Mouse (Mus musculus): ENCODE results near the gene Mbd4.
"Not testable (repeated sequence)": the region's sequence is repeated elsewhere in the genome, so short reads cannot be mapped to it uniquely, and the experiment has no call there.

Mbd4 gene

DNA sequence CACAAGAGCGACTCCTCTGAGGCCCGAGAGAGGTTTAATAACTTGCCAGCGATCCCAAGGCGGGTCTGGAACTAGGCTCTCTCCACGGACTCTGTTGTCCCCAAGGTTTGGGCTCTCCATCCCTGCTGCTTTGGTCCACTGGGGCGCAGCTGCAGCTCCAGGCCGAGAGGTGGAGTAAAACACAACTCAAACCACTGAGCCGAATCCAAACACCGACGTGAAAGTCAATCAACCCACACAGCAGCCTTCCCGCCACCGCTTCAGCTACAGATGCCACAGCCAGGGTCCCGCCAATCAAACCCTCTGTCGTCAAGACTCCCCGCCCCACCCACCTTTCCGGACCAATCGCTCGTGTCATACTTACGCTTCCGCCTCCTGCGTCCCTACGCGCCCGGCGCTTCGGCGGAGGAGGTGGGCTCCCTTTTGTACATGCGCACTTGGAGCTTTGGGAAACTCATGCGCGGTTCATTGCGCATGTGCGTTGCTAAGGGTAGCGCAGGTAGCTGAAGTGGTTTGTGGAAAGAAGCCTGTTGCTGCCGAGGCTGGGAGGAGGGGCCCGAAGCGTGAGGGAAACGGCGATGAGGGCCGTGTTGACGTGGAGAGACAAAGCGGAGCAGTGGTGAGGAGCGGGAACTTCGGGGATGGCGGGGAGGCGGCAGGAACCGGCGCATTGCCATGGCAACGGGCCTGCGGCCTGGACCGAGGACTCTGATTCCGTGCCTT, at the start of gene Mbd4, which contains the start of gene Ift122:
TSS of gene Mbd4 (minus strand) at position 281 of the 723 bp plus-strand sequence.
TSS of gene Ift122 (plus strand) at position 380 of the 723 bp plus-strand sequence.
- CTCF ChIA-PET = interaction anchor here (0.6 to 0.8 kb wide), 2 partner anchors 345 to 1016 kb away, joined by 3 to 4 read pairs; no protein-coding TSS in a partner anchor

GRCm38 (mm10) chr6:115902545-115902944, 49.4 kb upstream of the Mbd4 start:
- CTCF ChIA-PET = no interaction called here

DNA sequence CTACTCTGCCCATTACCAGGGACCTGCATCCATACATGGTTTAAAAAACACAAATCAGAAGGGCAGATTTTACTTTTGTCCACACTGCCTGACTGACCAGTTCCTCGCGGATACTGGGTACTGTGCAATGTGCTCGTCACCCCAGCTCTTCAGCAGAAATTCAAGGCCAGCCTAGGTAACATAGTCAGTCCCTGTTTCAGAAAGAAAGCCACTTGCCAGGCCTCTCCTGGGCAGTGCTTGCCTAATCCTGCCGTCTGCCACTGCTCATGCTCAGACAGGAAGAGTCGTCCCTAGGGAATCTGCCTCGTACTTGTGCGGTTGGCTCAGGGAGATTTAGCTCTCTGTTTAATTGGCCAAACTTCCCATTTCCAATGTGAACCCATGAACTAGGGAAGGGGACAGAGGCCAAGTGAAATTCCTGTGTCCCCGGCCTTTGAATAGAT, 48.3 kb upstream of the Mbd4 start:
- CTCF ChIA-PET = no interaction called here

DNA sequence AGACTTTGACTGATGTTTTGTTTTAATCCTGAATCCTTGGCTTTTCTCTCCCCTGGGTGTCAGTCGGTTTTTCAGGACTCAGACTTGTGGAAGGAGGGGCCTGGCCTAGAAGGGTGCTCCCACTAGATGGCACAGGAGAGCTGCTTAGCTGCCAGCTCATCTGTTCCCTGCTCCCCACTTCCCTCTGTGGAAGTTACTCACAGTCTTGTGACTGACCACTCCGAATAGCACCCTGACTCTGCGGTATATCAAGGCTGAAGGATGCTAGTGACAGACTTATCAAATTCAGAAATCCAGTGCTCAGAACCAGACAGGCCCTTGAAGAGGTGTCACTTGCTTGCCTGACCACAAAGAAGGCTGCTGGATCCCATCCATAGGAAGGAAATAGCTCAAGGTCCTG, 47.9 kb upstream of the Mbd4 start:
- CTCF ChIA-PET = interaction anchor here (0.5 kb wide), 1 partner anchor 80 kb away, joined by 5 read pairs; no protein-coding TSS in a partner anchor

- CTCF ChIA-PET = interaction anchor here (0.7 kb wide), 1 partner anchor 95 kb away, joined by 3 read pairs; no protein-coding TSS in a partner anchor
Observed at GRCm38 (mm10) chr6:115897926-115898520, 44.9 kb upstream of the Mbd4 start.

GRCm38 (mm10) chr6:115897117-115897516, 43.9 kb upstream of the Mbd4 start:
- CTCF ChIA-PET = interaction anchor here (0.7 kb wide), 1 partner anchor 230 kb away, joined by 14 read pairs; no protein-coding TSS in a partner anchor

DNA sequence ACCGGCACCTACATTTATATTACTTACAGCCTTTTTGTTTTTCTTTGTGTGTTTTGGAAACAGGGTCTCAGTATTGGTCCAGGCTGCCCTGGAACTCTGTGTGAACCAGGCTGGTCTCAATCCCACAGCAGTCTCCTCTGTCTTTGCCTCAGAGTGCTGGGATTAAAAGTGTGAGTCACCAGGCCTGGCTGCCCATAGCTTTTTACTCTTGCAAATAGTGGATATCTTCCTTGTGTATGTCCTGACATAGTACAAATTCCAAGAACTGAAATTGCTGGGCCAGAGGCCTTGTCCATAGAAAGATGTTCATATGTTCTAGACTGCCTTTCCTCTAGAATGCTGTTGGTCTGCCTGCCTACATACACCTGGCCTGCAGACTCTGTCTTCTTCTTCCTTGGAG, 43.2 kb upstream of the Mbd4 start:
- CTCF ChIA-PET = no interaction called here

DNA sequence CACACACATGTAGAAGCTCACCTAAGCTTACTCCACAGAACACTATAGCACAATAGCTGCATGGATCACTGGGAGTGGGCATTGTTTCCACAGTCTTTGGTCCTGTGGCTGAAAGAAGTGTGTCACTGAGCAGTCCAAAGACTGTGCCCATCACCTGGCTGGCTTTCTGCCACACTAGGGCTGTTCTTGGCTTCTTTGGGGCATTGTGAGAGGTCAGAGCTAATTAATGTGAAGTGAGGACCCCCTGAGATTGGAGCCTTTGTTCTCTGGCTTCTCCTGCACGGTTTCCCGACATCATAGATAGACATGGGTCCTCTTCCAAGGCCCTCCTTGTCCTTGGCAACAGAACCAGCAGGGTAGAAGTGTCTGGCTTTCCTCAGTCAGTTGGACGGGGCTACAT, 39.2 kb upstream of the Mbd4 start:
- CTCF ChIA-PET = no interaction called here

GRCm38 (mm10) chr6:115891497-115892061, 38.4 kb upstream of the Mbd4 start:
- CTCF ChIA-PET = interaction anchor here (0.7 kb wide), 2 partner anchors 186 to 229 kb away, joined by 3 to 4 read pairs; no protein-coding TSS in a partner anchor

GRCm38 (mm10) chr6:115891061-115891460, 37.9 kb upstream of the Mbd4 start:
- CTCF ChIA-PET = interaction anchor here (0.7 kb wide), 1 partner anchor 185 kb away, joined by 3 read pairs; no protein-coding TSS in a partner anchor

- CTCF ChIA-PET = interaction anchor here (0.7 kb wide), 1 partner anchor 185 kb away, joined by 3 read pairs; no protein-coding TSS in a partner anchor
Observed at GRCm38 (mm10) chr6:115890601-115891000, 37.4 kb upstream of the Mbd4 start.

DNA sequence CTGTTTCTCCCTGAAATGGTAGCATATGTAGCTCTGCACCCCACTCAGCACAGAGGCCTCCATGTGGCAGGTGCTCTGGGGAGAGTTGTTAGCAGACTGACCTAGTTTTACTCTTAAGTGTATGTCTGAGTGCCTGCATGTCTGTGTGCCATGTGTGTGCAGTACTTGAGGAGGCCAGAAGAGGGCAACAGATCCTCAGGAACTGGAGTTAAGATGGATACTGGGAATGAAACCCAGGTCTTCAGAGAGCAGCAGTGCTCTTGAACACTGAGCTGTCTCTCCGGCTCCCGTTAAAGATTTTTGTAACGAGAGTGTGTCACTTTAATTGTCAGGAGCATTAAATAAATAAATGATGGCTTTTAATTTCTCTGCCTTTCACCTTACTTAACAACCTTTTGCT, 35.1 kb upstream of the Mbd4 start:
- CTCF ChIA-PET = no interaction called here

DNA sequence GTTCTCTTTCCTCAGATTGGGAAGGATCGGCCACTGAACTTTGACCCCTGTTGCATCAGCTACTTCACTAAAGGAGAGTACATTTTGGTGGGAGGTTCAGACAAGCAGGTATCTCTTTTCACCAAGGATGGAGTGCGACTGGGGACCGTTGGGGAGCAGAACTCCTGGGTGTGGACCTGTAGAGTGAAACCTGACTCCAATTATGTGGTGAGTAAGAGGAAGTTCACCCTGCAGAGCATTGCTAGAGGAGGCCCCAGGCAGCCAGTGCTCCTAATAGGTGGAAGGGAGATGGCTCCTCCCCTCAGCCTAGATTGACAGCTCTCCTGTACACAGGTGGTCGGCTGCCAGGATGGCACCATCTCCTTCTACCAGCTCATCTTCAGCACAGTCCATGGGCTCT, 33.7 kb upstream of the Mbd4 start:
- CTCF ChIA-PET = no interaction called here

DNA sequence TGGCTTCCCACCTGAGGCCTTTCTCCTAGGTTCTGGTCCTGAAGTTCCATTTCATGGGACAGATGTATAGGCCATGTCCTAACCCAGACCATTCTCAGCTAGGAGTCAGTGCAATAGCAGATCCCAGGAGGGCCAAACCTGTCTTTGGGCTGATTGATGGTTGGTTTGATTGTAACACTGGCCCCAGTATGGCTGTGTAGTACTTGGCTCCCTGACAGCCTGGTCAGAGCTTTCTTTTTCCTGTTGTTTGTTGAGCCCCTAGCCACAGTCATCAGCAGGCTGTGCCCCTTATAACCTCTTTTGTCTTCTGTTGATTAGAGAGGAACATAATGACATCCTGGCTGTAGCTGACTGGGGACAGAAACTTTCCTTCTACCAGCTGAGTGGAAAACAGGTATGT, 30.8 kb upstream of the Mbd4 start:
- CTCF ChIA-PET = no interaction called here

DNA sequence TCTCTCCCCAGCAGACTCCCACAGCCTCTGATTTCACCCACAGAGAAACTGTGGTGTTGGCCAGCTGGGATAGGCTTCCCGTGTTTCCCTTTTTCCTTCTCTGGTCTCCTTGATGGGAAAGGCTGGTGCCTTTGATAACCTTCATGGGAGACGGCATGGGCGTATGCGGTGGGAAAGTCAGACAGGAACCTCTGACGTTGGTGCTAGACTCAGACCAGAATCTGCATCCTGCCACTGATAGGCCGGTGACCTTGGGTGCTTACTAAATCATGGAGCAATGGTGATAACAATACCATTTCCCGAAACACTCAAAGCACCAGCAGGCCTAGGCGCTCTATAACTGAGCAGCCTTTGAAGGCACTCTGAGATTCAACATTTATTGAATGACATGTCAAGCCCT, 27.6 kb upstream of the Mbd4 start:
- CTCF ChIA-PET = no interaction called here

- CTCF ChIA-PET = no interaction called here
Observed at GRCm38 (mm10) chr6:115879736-115880135, 26.6 kb upstream of the Mbd4 start.

DNA sequence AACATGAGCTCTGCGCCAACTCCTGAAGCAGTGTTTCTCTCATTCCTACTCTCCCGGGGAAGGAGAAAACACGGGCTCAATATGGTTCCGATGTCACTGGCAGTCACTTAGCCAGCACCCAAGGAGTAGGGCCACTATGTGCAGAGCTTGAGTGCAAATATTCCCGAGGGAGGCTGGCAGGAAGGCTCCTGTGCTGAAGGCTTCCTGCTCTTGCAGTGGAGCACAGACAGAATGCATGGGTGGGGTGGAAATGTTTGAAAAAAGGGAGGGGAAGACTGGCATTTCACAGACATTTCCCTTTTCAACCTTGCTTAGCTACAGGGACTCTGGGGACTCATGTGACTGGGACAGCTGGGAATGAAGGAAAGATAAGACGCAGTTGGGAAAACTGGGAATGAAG, 25.5 kb upstream of the Mbd4 start:
- CTCF ChIA-PET = no interaction called here

- CTCF ChIA-PET = no interaction called here
Observed at GRCm38 (mm10) chr6:115877239-115877638, 24.1 kb upstream of the Mbd4 start.

- CTCF ChIA-PET = not testable (repeated sequence)
Observed at GRCm38 (mm10) chr6:115871318-115871717, 18.1 kb upstream of the Mbd4 start.

GRCm38 (mm10) chr6:115867157-115867556, 14.0 kb upstream of the Mbd4 start:
- CTCF ChIA-PET = not testable (repeated sequence)

DNA sequence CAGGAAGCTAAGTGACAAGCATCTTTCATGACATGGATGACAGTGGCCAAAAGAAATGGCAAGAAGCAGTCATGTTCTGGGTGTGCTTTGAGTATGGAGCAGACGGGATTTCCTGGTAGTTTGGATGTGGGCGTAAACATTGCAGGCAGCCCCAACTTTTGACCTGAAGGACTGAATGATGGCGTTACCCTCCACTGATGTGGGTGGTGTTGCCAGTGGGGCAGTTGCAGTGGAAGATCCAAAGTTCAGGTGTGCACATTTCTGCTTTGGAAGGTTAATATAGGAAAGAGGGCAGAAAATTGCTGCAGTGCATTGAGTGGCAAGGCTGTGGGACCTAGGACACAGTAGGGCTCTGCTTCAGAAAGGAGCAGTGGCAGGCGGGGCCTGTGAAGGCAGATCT, 12.1 kb upstream of the Mbd4 start:
- CTCF ChIA-PET = no interaction called here

GRCm38 (mm10) chr6:115863340-115863841, 10.2 kb upstream of the Mbd4 start:
- CTCF ChIA-PET = no interaction called here

Data from spleen, embryonic (tissue).